Mouse (Mus musculus) heart, postnatal 0 days (tissue): ENCODE data around the gene Nrxn1. TPM values are rescaled to one million over a fixed set of nuclear protein-coding genes. Genes with fewer than 3 reads are reported as not detected.

ENCODE experiments used
- ATAC-seq: fragments of 200-750 bp; cut with Nextera tagmentation; 2 replicates; pipeline ENCODE4 v1.8.0; 2017; ENCODE audit warnings: low read depth, moderate number of reproducible peaks, moderate library complexity; ENCODE audit not compliant: insufficient read depth
- DNase-seq: peaks from one replicate; pipeline ENCODE4 v3.0.0-alpha.2; 2016; ENCODE audit warnings: low spot score
- H3K27ac ChIP-seq: fragments of 300-500 bp; sonication (generic); 2 replicates; pipeline ENCODE4 v1.5.1; 2014; ENCODE audit warnings: low read depth, mild to moderate bottlenecking
- H3K27me3 ChIP-seq: fragments of 300-500 bp; sonication (generic); 2 replicates; pipeline ENCODE4 v1.6.1; 2014; ENCODE audit warnings: low read length, mixed read lengths; ENCODE audit not compliant: control insufficient read depth, insufficient read depth
- H3K36me3 ChIP-seq: fragments of 300-500 bp; sonication (generic); replicated peaks from 2 replicates; pipeline ENCODE4 v1.6.1; 2014; ENCODE audit warnings: low read length, mixed read lengths; ENCODE audit not compliant: control insufficient read depth, insufficient read depth
- H3K4me1 ChIP-seq: fragments of 300-500 bp; sonication (generic); 2 replicates; pipeline ENCODE4 v1.6.1; 2014; ENCODE audit warnings: antibody characterized with exemption; ENCODE audit not compliant: control insufficient read depth, insufficient read depth
- H3K4me2 ChIP-seq: fragments of 300-500 bp; sonication (generic); 2 replicates; pipeline ENCODE4 v1.6.1; 2014; ENCODE audit warnings: low read depth, mild to moderate bottlenecking, low read length, moderate library complexity
- H3K4me3 ChIP-seq: fragments of 300-500 bp; sonication (generic); 2 replicates; pipeline ENCODE4 v1.5.1; 2014; ENCODE audit warnings: low read depth, low read length
- H3K9ac ChIP-seq: fragments of 300-500 bp; sonication (generic); replicated peaks from 2 replicates; pipeline ENCODE4 v1.6.1; 2014; ENCODE audit warnings: low read depth, low read length, mixed read lengths
- H3K9me3 ChIP-seq: fragments of 300-500 bp; sonication (generic); replicated peaks from 2 replicates; pipeline ENCODE4 v1.6.1; 2016; ENCODE audit warnings: low read length; ENCODE audit not compliant: control insufficient read depth
- EP300 ChIP-seq: IDR thresholded peaks from 2 replicates; pipeline ENCODE4 v1.6.1; 2016; ENCODE audit warnings: antibody characterized with exemption, low read depth
- WGBS: fragments of 180-500 bp; shearing (Covaris S2); extraction: QIAGEN DNeasy Blood & Tissue Kit; methylation state at CpG from one replicate; pipeline ENCODE4 v1.1.7; 2014; 5-methylcytosine and 5-hydroxymethylcytosine counted together
- microRNA-seq: library from miRNA; unstranded; fragments of <30 nt; microRNA quantifications from one replicate; pipeline ENCODE4, GENCODE M21; 2016
- polyA plus RNA-seq: library from polyadenylated mRNA; unstranded; fragments of >200 nt; fragmentation: Nextera tagmentation; extraction: Ambion mirVana; gene quantifications from 2 replicates; pipeline ENCODE4 v1.2.1, GENCODE M21; 2015
- total RNA-seq: library from RNA; depleted of rRNA; stranded (reverse); fragments of >200 nt; gene quantifications from 2 replicates; pipeline ENCODE4 v1.2.3, GENCODE M21; 2014; ENCODE audit warnings: low replicate concordance

Gene Nrxn1
- total and polyA plus RNA-seq, 2 experiments from 2014 or later, result 1.1 to 4.1 TPM

DNA sequence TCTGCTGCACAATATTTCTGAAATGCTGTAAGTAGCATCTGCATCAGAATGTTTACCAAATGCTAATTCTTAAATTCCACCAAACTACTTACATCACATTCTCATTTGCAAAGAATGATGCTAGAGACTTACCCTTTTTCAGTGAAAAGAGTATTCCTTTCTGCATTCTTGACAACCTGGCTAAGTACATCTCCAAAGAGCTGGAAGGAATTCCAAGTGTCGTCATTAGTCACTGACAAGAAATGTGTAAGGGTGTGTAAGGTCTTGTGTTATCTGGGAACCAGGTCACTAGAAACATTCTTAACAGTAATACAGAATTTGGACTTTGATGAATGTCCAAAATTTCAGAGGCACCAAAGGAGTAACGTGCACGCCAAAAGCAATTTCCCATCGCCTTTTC, 1102.2 kb downstream of the Nrxn1 start:
- H3K9me3 ChIP-seq, result no peaks in the 10 kb centered on the region
- ATAC-seq (no peak), DNase-seq (no peak)
- H3K4me1 ChIP-seq, result no peaks in the 10 kb centered on the region
- H3K4me3 ChIP-seq, result no peak overlapping the region
- H3K9ac ChIP-seq, result no peak overlapping the region
- no peaks in the 10 kb centered on the region for H3K36me3 ChIP-seq
- TF ChIP-seq EP300, result no peak
- H3K27me3 ChIP-seq, result no peaks in the 10 kb centered on the region
- H3K27ac ChIP-seq, result no peak overlapping the region
- WGBS, result 58% methylated on average over 4 of the region's 4 CpGs
- H3K4me2 ChIP-seq, result no peak overlapping the region

Small RNA genes within 50 kb of the gene (microRNA-seq; reads per million reads assigned to microRNA genes)
- not detected for gene Gm24510
- gene Gm27475, result not detected
- not detected for gene Gm47307
